Mouse (Mus musculus) layer of hippocampus, postnatal 14 days (tissue): ENCODE results near the gene Trnt1. TPM values are rescaled to one million over a fixed set of nuclear protein-coding genes. Genes with fewer than 3 reads are reported as not detected.

Source experiments
- DNase-seq, 2 experiments: peaks; one replicate each; pipeline ENCODE4 v3.0.0; 2021 to 2022; ENCODE audit warnings: low spot score in 2 of 2, mixed read lengths in 1 of 2
- total RNA-seq, 2 experiments: library from RNA; stranded (reverse); gene quantifications; 2 replicates each; pipeline ENCODE4 v1.2.3; 2021

Gene Trnt1
- total RNA-seq, 2 experiments from 2014 or later, result 48.1 to 55.0 TPM

GRCm38 (mm10) chr6:106769290-106769866, 458 bp downstream of the Trnt1 start:
- DNase-seq, result no peak

GRCm38 (mm10) chr6:106770046-106770445, 1.1 kb downstream of the Trnt1 start:
- no peak for DNase-seq

- no peak for DNase-seq
These were observed 18.2 kb downstream of the Trnt1 start for GRCm38 (mm10) chr6:106787138-106787537.

GRCm38 (mm10) chr6:106791429-106791828, 22.5 kb downstream of the Trnt1 start:
- DNase-seq, result no peak

- DNase-seq, result no peak
These were observed 23.6 kb downstream of the Trnt1 start for GRCm38 (mm10) chr6:106792486-106792885.

GRCm38 (mm10) chr6:106793088-106793487, 24.2 kb downstream of the Trnt1 start:
- DNase-seq, result no peak

GRCm38 (mm10) chr6:106793621-106794020, 24.7 kb downstream of the Trnt1 start:
- no peak for DNase-seq

- no peak for DNase-seq
These were observed 25.3 kb downstream of the Trnt1 start for GRCm38 (mm10) chr6:106794094-106794814.

- peak; percentile 88 to 91 for DNase-seq
These were observed 30.7 kb downstream of the Trnt1 start, which contains the start of gene Crbn for GRCm38 (mm10) chr6:106799333-106800226. Crbn (minus strand) TSS chr6:106800077.

GRCm38 (mm10) chr6:106800227-106800557, 31.3 kb downstream of the Trnt1 start:
- no peak for DNase-seq

GRCm38 (mm10) chr6:106804904-106805303, 36.0 kb downstream of the Trnt1 start:
- peak; percentile 24 to 65 for DNase-seq

GRCm38 (mm10) chr6:106809161-106809560, 40.2 kb downstream of the Trnt1 start:
- DNase-seq, result no peak

GRCm38 (mm10) chr6:106810686-106811085, 41.8 kb downstream of the Trnt1 start:
- DNase-seq, result no peak

GRCm38 (mm10) chr6:106819246-106819645, 50.3 kb downstream of the Trnt1 start:
- no peak for DNase-seq

GRCm38 (mm10) chr6:106819906-106820305, 51.0 kb downstream of the Trnt1 start:
- DNase-seq, result no peak

- no peak for DNase-seq
These were observed 51.6 kb downstream of the Trnt1 start for GRCm38 (mm10) chr6:106820566-106820965.

GRCm38 (mm10) chr6:106822329-106822728, 53.4 kb downstream of the Trnt1 start:
- peak in 1 of 2 experiments; percentile 77 for DNase-seq

Other genes starting within 250 kb of the Trnt1 start
- gene Il5ra, start 20.1 kb upstream of the Trnt1 start, total RNA-seq, result not detected
- gene Crbn, start 31.0 kb downstream of the Trnt1 start, total RNA-seq, result 10 to 100 TPM; 83.8 to 87.8 TPM